Mouse (Mus musculus) embryonic facial prominence, embryonic 13.5 days (tissue): ENCODE data around the gene Scnn1b. TPM values are rescaled to one million over a fixed set of nuclear protein-coding genes. Genes with fewer than 3 reads are reported as not detected.

Experiments used
- ATAC-seq: fragments of 200-750 bp; cut with Nextera tagmentation; 2 replicates; pipeline ENCODE4 v1.8.0; 2017; ENCODE audit warnings: low read depth; ENCODE audit not compliant: insufficient number of reproducible peaks, insufficient read depth, low FRiP score, low TSS enrichment
- H3K27ac ChIP-seq: fragments of 300-500 bp; sonication (generic); 2 replicates; pipeline ENCODE4 v1.5.1; 2015; ENCODE audit warnings: moderate library complexity, mild to moderate bottlenecking, inconsistent platforms
- H3K27me3 ChIP-seq: fragments of 300-500 bp; sonication (generic); 2 replicates; pipeline ENCODE4 v1.6.1; 2015; ENCODE audit warnings: mild to moderate bottlenecking, inconsistent platforms
- H3K36me3 ChIP-seq: fragments of 300-500 bp; sonication (generic); 2 replicates; pipeline ENCODE4 v1.6.1; 2015; ENCODE audit warnings: mild to moderate bottlenecking, inconsistent platforms
- H3K4me1 ChIP-seq: fragments of 300-500 bp; sonication (generic); 2 replicates; pipeline ENCODE4 v1.6.1; 2015; ENCODE audit warnings: inconsistent platforms
- H3K4me2 ChIP-seq: fragments of 300-500 bp; sonication (generic); 2 replicates; pipeline ENCODE4 v1.6.1; 2015; ENCODE audit warnings: moderate library complexity, mild to moderate bottlenecking, inconsistent platforms
- H3K4me3 ChIP-seq: fragments of 300-500 bp; sonication (generic); 2 replicates; pipeline ENCODE4 v1.5.1; 2015; ENCODE audit warnings: mild to moderate bottlenecking, inconsistent platforms
- H3K9ac ChIP-seq: fragments of 300-500 bp; sonication (generic); 2 replicates; pipeline ENCODE4 v1.6.1; 2015; ENCODE audit warnings: mild to moderate bottlenecking, inconsistent platforms
- H3K9me3 ChIP-seq: fragments of 300-500 bp; sonication (generic); 2 replicates; pipeline ENCODE4 v1.6.1; 2016; ENCODE audit warnings: inconsistent platforms
- WGBS: fragments of 180-500 bp; shearing (Covaris S2); methylation state at CpG from one replicate; pipeline ENCODE4 v1.1.7; 2015; ENCODE audit warnings: mixed read lengths; 5-methylcytosine and 5-hydroxymethylcytosine counted together
- polyA plus RNA-seq: library from polyadenylated mRNA; unstranded; fragments of >200 nt; fragmentation: Nextera tagmentation; extraction: Ambion mirVana; gene quantifications from 2 replicates; pipeline ENCODE4 v1.2.1, GENCODE M21; 2015

Gene Scnn1b
- polyA plus RNA-seq, 1 experiment from 2014 or later, result 0.37 TPM

DNA sequence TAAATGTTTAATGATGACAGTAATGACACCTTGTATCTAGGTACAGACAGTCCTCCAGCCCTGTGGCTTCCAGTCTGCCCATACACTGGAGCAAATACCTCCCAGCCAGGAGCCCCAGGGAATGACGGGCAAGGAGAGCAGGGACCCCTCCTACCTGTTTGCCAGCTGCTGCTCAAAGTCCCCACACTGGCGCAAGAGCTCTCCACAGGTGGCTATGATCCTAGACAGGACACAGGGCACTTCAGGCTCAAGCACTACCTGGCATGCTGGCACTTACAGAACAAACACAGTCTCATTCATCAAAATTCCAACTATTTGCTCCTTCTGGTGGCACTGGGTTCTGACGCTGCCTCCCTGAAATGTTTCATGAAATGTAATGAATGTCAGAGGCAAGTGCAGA, 76.2 kb downstream of the Scnn1b start:
- no peak for ATAC-seq
- 0 out of 2 replicates have a peak, but pooled peaks cover 2% of the 10 kb centered on the region for H3K9me3 ChIP-seq

GRCm38 (mm10) chr7:121941640-121942039, 76.8 kb downstream of the Scnn1b start:
- Histone ChIP-seq H3K27me3 (no peaks in the 10 kb centered on the region), H3K4me3 (no peak overlapping the region), H3K27ac (no peak overlapping the region), H3K4me1 (peaks cover 16% of the 10 kb centered on the region), H3K9ac (no peak overlapping the region), H3K4me2 (no peak overlapping the region), H3K9me3 (0 out of 2 replicates have a peak, but pooled peaks cover 2% of the 10 kb centered on the region), H3K36me3 (peaks cover 27% of the 10 kb centered on the region)
- 74% methylated on average over 3 of the region's 3 CpGs for WGBS
- no peak for ATAC-seq

More for the DNA sequence above, 76.2 kb downstream of the Scnn1b start:
- Histone ChIP-seq H3K4me1 (peaks cover 21% of the 10 kb centered on the region), H3K9ac (no peak overlapping the region), H3K4me2 (no peak overlapping the region), H3K4me3 (no peak overlapping the region), H3K27ac (no peak overlapping the region), H3K36me3 (peaks cover 27% of the 10 kb centered on the region), H3K27me3 (no peaks in the 10 kb centered on the region)
- 89% methylated on average over 3 of the region's 3 CpGs for WGBS

DNA sequence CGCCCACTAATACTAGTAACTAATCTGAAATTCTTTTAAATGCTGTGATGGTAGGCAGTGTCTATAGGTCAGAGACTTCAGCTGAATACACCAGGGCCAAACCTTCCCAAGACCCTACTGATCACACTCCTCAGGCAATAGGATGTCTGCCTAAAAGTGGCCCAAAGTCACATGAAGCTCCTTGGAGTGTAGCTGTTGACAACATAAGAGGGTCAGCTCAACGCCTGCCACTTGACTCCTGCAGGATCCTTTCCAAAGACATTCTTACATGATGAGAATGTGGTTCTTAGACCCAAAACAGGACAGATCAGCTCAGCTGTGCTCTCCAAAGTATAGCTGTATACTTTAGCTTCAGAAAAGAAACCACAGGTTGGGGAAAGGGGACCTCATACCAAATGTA, 77.5 kb downstream of the Scnn1b start:
- ATAC-seq, result no peak
- 87% methylated on average over 2 of the region's 2 CpGs for WGBS
- no peak overlapping the region for H3K4me3 ChIP-seq
- H3K4me2 ChIP-seq, result no peak overlapping the region
- no peaks in the 10 kb centered on the region for H3K27me3 ChIP-seq
- H3K36me3 ChIP-seq, result peaks cover 27% of the 10 kb centered on the region
- H3K9me3 ChIP-seq, result 0 out of 2 replicates have a peak, but pooled peaks cover 2% of the 10 kb centered on the region
- H3K9ac ChIP-seq, result no peak overlapping the region
- no peak overlapping the region for H3K27ac ChIP-seq
- H3K4me1 ChIP-seq, result peaks cover 8% of the 10 kb centered on the region

DNA sequence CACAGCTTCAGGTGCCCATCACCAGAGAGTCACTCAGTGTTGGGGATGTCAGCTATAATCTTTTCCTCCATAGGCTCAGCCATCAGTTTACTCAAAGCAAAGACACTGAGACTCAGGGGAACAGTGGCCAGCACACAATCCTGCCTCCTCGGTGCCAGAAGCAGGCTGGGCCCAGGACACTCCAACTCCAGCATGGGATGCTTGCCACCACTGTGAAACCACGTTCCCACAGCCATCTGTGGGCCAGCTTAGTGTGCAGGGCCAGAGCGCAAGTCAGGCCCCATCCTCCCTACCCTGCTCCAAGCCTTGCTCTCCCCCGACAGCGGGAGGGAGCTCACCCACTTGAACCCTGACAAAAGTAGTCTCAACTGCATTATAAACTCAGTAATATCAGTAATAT, 81.4 kb downstream of the Scnn1b start:
- Histone ChIP-seq H3K4me3 (no peak overlapping the region), H3K9ac (no peak overlapping the region), H3K27ac (no peak overlapping the region), H3K27me3 (no peaks in the 10 kb centered on the region), H3K36me3 (peaks cover 46% of the 10 kb centered on the region), H3K4me2 (no peak overlapping the region), H3K4me1 (no peaks in the 10 kb centered on the region), H3K9me3 (0 out of 2 replicates have a peak, but pooled peaks cover 2% of the 10 kb centered on the region)
- ATAC-seq, result no peak
- WGBS, result 83% methylated on average over 5 of the region's 5 CpGs

DNA sequence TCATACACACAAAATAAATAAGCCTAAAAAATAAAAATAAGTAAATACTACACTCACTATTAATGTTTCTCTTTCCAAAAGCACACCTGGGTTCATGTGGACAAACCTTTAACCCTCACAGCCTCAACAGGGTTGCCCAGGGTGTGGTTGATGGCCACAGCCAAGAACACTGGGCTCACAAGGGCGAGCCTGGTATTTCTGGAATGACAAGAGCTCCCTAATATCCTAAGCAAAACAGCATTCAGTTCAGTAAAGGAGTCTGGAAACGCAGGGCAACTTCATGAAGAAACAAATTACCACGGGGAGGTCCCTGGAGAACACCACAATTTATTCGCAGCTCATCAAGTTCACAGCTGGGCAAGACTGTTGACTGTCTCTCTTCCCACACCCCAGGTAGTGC, 82.7 kb downstream of the Scnn1b start:
- WGBS, result 74% methylated on average over 4 of the region's 4 CpGs

DNA sequence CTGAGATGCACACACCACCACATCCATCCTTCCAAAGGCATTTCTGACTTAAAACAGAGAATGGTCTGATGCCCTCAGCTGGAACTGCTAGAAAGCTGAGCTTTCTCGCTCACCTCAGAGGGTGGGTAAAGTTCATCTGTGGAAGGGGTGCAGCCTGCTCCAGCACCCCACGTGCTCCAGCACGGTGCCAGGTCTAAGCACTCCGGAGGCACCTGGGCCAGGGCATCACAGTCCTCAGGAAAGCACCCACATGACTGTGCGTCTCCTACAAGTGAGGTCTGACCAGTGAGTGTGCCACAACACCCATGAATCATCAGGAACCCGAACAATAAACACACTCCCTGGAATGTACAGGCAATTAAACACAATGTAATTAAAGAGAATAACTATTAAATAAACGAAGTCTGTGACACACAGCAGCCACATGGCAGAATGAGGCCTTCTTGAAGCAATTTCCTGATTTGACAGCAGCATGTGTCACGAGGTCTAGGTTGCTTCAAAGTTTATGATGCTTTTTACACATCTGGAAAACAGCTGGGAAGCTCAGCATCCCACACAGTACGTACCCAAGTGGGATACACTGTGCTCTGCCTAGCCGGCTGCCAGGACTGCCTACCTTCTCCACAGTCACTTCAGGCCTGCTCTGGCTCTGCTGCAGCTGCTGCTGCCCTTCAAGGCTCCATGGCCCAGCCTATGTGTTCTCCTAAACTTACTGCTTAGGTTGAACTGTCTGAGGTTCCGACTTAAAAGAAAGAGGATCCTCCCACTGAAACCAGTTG, 90.2 kb downstream of the Scnn1b start:
- no peak for ATAC-seq
- Histone ChIP-seq H3K4me1 (no peaks in the 10 kb centered on the region), H3K27ac (no peak overlapping the region; the same call in 1 of the 2 replicates), H3K4me2 (no peak overlapping the region), H3K36me3 (peaks cover 50% of the 10 kb centered on the region), H3K9ac (no peak overlapping the region), H3K4me3 (no peak overlapping the region), H3K9me3 (no peaks in the 10 kb centered on the region), H3K27me3 (no peaks in the 10 kb centered on the region)
- 73% methylated on average over 11 of the region's 11 CpGs for WGBS

More for the DNA sequence above, 82.7 kb downstream of the Scnn1b start:
- no peak overlapping the region for H3K4me3 ChIP-seq
- H3K9ac ChIP-seq, result no peak overlapping the region
- 0 out of 2 replicates have a peak, but pooled peaks cover 2% of the 10 kb centered on the region for H3K9me3 ChIP-seq
- H3K36me3 ChIP-seq, result peaks cover 44% of the 10 kb centered on the region
- no peaks in the 10 kb centered on the region for H3K4me1 ChIP-seq
- no peak overlapping the region for H3K27ac ChIP-seq
- no peak for ATAC-seq
- H3K4me2 ChIP-seq, result no peak overlapping the region
- H3K27me3 ChIP-seq, result no peaks in the 10 kb centered on the region

DNA sequence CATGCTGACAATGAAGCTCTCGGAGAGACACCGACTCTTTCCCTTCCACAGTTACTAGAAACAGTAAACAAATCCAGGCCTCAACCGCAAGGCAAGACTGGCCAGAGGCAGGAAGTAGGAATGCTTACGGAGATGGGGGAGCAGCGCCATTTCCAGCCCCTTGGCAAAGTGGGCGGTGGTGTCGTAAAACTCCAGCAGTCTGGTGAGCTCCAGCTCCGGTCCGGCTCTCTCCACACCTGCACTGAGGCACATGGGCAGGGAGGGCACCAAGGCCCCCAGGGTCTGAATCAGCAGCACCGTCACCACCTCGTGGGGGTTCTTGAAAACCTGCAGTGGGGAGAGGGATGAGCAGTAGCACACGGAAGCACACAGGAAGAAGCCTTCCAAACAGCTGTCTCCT, 91.0 kb downstream of the Scnn1b start:
- H3K36me3 ChIP-seq, result peaks cover 47% of the 10 kb centered on the region
- H3K4me1 ChIP-seq, result no peaks in the 10 kb centered on the region
- 78% methylated on average over 12 of the region's 12 CpGs for WGBS
- H3K9me3 ChIP-seq, result no peaks in the 10 kb centered on the region
- H3K4me2 ChIP-seq, result no peak overlapping the region
- no peak for ATAC-seq
- no peak overlapping the region for H3K27ac ChIP-seq
- H3K9ac ChIP-seq, result no peak overlapping the region
- no peaks in the 10 kb centered on the region for H3K27me3 ChIP-seq
- no peak overlapping the region for H3K4me3 ChIP-seq

DNA sequence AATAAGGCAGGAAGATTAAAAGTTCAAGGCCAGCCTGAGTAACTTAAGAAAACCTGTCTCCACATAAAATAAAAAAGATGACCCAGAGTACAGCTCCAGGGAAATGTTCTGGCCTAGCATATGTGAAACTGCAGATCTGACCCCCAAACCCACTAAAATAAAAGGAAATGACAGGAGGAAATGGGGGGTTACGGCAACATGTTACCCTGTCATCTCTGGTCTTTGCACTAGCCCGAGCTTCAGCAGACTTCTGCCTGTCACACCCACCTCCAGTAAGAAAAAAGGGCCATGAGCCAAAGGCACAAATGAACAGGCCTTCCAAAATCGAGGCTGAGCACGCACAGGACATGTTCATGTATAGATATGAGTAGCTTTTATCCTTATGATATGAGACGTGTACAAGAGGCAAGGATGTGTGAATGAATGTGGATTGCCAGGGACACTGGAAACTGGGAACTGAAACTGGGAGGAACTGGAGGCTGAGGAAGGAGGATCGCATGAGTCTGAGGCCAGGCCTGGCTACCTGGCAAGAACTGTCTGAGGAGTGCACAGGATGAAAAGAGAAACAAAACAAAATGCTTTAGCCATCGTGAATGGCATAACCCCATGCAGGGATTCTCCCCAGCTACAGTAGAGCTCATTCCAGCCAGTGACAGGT, 97.2 kb downstream of the Scnn1b start:
- Histone ChIP-seq H3K9me3 (no peaks in the 10 kb centered on the region), H3K4me1 (no peaks in the 10 kb centered on the region; the same call in 1 of the 2 replicates), H3K4me2 (no peak overlapping the region), H3K4me3 (no peak overlapping the region), H3K9ac (no peak overlapping the region), H3K27ac (no peak overlapping the region), H3K36me3 (peaks cover 48% of the 10 kb centered on the region), H3K27me3 (no peaks in the 10 kb centered on the region)
- WGBS, result 83% methylated on average over 7 of the region's 7 CpGs
- ATAC-seq, result no peak

- Histone ChIP-seq H3K4me2 (no peak overlapping the region), H3K27me3 (no peaks in the 10 kb centered on the region), H3K4me1 (no peaks in the 10 kb centered on the region; the same call in 1 of the 2 replicates), H3K36me3 (peaks cover 48% of the 10 kb centered on the region), H3K9ac (no peak overlapping the region), H3K4me3 (no peak overlapping the region), H3K27ac (no peak overlapping the region), H3K9me3 (no peaks in the 10 kb centered on the region)
- ATAC-seq, result no peak
- 76% methylated on average over 3 of the region's 3 CpGs for WGBS
Measured at GRCm38 (mm10) chr7:121962571-121962959, 97.7 kb downstream of the Scnn1b start.

- H3K4me3 ChIP-seq, result no peak overlapping the region
- H3K4me1 ChIP-seq, result no peaks in the 10 kb centered on the region; the same call in 1 of the 2 replicates
- H3K4me2 ChIP-seq, result no peak overlapping the region
- no peaks in the 10 kb centered on the region for H3K27me3 ChIP-seq
- no peaks in the 10 kb centered on the region for H3K9me3 ChIP-seq
- no peak overlapping the region for H3K27ac ChIP-seq
- H3K36me3 ChIP-seq, result peaks cover 49% of the 10 kb centered on the region
- 59% methylated on average over 6 of the region's 6 CpGs for WGBS
- H3K9ac ChIP-seq, result no peak overlapping the region
- ATAC-seq, result no peak
Measured at GRCm38 (mm10) chr7:121963883-121964398, 99.1 kb downstream of the Scnn1b start.

DNA sequence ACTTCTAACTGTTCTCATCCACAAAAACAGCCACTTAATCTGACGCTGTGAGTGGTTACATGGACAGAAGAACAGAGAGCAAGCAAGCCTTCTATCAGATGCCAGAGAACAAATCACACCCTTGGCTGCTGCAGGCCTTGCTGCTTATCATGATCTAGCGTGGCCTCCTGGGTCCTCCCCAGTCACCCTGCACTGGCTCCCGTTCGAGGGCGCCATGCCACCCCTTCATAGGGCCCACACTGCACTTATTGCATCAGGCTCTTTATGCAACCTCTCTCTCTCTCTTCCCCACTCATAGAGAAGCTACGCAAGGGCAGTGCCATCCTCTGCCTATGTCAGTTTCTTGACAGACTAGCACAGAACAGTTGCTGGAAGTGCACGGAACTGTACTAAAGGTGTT, 101.3 kb downstream of the Scnn1b start:
- Histone ChIP-seq H3K27me3 (no peaks in the 10 kb centered on the region), H3K4me2 (no peak overlapping the region), H3K9ac (no peak overlapping the region), H3K4me3 (no peak overlapping the region), H3K27ac (no peak overlapping the region), H3K36me3 (peaks cover 57% of the 10 kb centered on the region), H3K4me1 (no peaks in the 10 kb centered on the region; the same call in 1 of the 2 replicates), H3K9me3 (no peaks in the 10 kb centered on the region)
- WGBS, result 87% methylated on average over 7 of the region's 7 CpGs
- no peak for ATAC-seq
